ENCODE assay signal across 7 mouse cellular contexts in the genomic region with DNA sequence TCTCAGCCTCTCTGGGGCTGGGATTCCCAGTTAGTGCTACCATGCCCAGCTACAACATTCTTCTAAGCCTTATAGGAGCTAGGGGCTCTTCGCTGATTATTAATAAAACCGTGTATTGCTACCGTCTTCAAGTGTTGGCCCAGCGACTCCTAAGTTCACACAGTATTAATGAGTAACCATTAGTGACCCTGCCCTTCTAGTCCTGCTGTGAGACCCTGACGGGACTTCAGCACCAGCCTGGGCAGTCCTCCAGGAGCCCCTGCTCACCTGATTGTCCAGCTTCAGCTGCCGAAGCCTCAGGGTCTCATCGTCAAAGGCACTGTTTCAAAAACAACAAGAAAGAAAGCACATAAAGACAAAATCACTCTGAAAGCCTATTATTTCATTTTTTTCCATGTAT.
"Had no signal": no experiment of that assay in that cellular context is flagged by ENCODE, and none has a peak within 500 bp of the region (broad histone marks: within the 10 kb centered on the region; RNA-seq: fewer than 3 reads in every experiment).

No protein-coding gene starts in this region.

- DNase-seq: layer of hippocampus, adult 9-11 months; layer of hippocampus, postnatal 36 days; liver, embryonic 13.5 days; liver, postnatal 0 days; lung, postnatal 14 days; thymus, adult 18-20 months; thymus, postnatal 14 days had no signal
